Mouse (Mus musculus): ENCODE measurements around the gene Nfx1. TPM values are rescaled to one million over a fixed set of nuclear protein-coding genes. Genes with fewer than 3 reads are reported as not detected.

Nfx1 gene
- polyA plus RNA-seq, 1 experiment, result 19.7 TPM

- WGBS, result 60% methylated on average over 12 of the region's 12 CpGs
- DNase-seq (ENCODE audit: low read depth, low spot score), result no peak
Measured at GRCm38 (mm10) chr4:41073008-41073817, 102.5 kb downstream of the Nfx1 start.

- 65% methylated on average over 6 of the region's 6 CpGs for WGBS
- DNase-seq (ENCODE audit: low read depth, low spot score), result no peak
Measured at GRCm38 (mm10) chr4:41074461-41074860, 103.8 kb downstream of the Nfx1 start.

Other genes starting within 250 kb of the Nfx1 start
- 9.2 and 11.4 TPM in 2 replicates for gene Dnaja1, start 248.8 kb upstream of the Nfx1 start, polyA plus RNA-seq (2012; rRNA removed)
- 28.7 and 30.0 TPM in 2 replicates for gene Smu1, start 213.0 kb upstream of the Nfx1 start, polyA plus RNA-seq (2012; rRNA removed)
- 55.4 and 71.0 TPM in 2 replicates for gene B4galt1, start 116.9 kb upstream of the Nfx1 start, polyA plus RNA-seq (2012; rRNA removed)
- gene Spink4, start 50.9 kb upstream of the Nfx1 start, polyA plus RNA-seq (2012; rRNA removed), result 16,689 and 16,845 TPM in 2 replicates
- gene Bag1, start 22.6 kb upstream of the Nfx1 start, polyA plus RNA-seq (2012; rRNA removed), result 85.1 and 89.6 TPM in 2 replicates
- gene Chmp5, start 22.5 kb upstream of the Nfx1 start, polyA plus RNA-seq (2012; rRNA removed), result 23.5 and 24.8 TPM in 2 replicates
- gene Aqp7, start 77.2 kb downstream of the Nfx1 start, polyA plus RNA-seq (2012; rRNA removed), result 6.9 and 11.9 TPM in 2 replicates
- 6.0 and 52.8 TPM in 2 replicates for gene Aqp3, start 127.3 kb downstream of the Nfx1 start, polyA plus RNA-seq (2012; rRNA removed)
- 18.7 and 22.5 TPM in 2 replicates for gene Nol6, start 153.5 kb downstream of the Nfx1 start, polyA plus RNA-seq (2012; rRNA removed)
- gene Ube2r2, start 164.8 kb downstream of the Nfx1 start, polyA plus RNA-seq (2012; rRNA removed), result 21.5 and 24.8 TPM in 2 replicates

All from large intestine, adult 2 months (tissue).